Mouse (Mus musculus): Measurements from ENCODE around the gene Hmg20b. TPM values are rescaled to one million over a fixed set of nuclear protein-coding genes. Genes with fewer than 3 reads are reported as not detected.

Hmg20b gene
- polyA plus RNA-seq, 1 experiment from 2014 or later, result 82.8 TPM

GRCm38 (mm10) chr10:81349146-81349545 lies 1.1 kb downstream of the Hmg20b start:
- ATAC-seq (replicated peaks; ENCODE audit: insufficient number of reproducible peaks, insufficient read depth, low FRiP score, low read depth), result 0 out of 2 replicates have a peak, but pooled peaks have one; percentile 14
- peak overlapping the region; percentile 90 for H3K9ac ChIP-seq
- H3K36me3 ChIP-seq, result peaks cover 21% of the 10 kb centered on the region; the same call in 1 of the 2 replicates
- peak overlapping the region; percentile 73 for H3K4me2 ChIP-seq
- WGBS, result 6% methylated on average over 12 of the region's 12 CpGs
- H3K4me1 ChIP-seq (replicated peaks), result peaks cover 51% of the 10 kb centered on the region
- H3K9me3 ChIP-seq (replicated peaks), result no peaks in the 10 kb centered on the region
- H3K4me3 ChIP-seq, result peak overlapping the region; percentile 73
- H3K27me3 ChIP-seq, result no peaks in the 10 kb centered on the region
- H3K27ac ChIP-seq, result peak overlapping the region; percentile 58

- Histone ChIP-seq H3K9me3 (replicated peaks) (no peaks in the 10 kb centered on the region), H3K9ac (peak overlapping the region; percentile 43; the same call in 1 of the 2 replicates), H3K27ac (0 out of 2 replicates have a peak overlapping the region, but pooled peaks have one; percentile 37), H3K4me2 (peak overlapping the region; percentile 51), H3K27me3 (peaks cover 24% of the 10 kb centered on the region), H3K4me1 (replicated peaks) (peaks cover 63% of the 10 kb centered on the region), H3K36me3 (peaks cover 21% of the 10 kb centered on the region; the same call in 1 of the 2 replicates), H3K4me3 (peak overlapping the region; percentile 26; the same call in 1 of the 2 replicates)
- WGBS, result 20% methylated on average over 55 of the region's 55 CpGs
- ATAC-seq (replicated peaks; ENCODE audit: insufficient number of reproducible peaks, insufficient read depth, low FRiP score, low read depth), result no peak
Measured at GRCm38 (mm10) chr10:81346453-81347067, 3.7 kb downstream of the Hmg20b start.

GRCm38 (mm10) chr10:81345162-81345534 lies 5.1 kb downstream of the Hmg20b start:
- H3K4me1 ChIP-seq (replicated peaks), result peaks cover 61% of the 10 kb centered on the region
- no peak for ATAC-seq (replicated peaks; ENCODE audit: insufficient number of reproducible peaks, insufficient read depth, low FRiP score, low read depth)
- peaks cover 30% of the 10 kb centered on the region for H3K27me3 ChIP-seq
- H3K9ac ChIP-seq, result no peak overlapping the region
- H3K9me3 ChIP-seq (replicated peaks), result no peaks in the 10 kb centered on the region
- WGBS, result 78% methylated on average over 4 of the region's 4 CpGs
- H3K27ac ChIP-seq, result no peak overlapping the region
- no peak overlapping the region for H3K4me2 ChIP-seq
- peaks cover 21% of the 10 kb centered on the region; the same call in 1 of the 2 replicates for H3K36me3 ChIP-seq
- no peak overlapping the region for H3K4me3 ChIP-seq

- Histone ChIP-seq H3K27me3 (peaks cover 30% of the 10 kb centered on the region), H3K9ac (no peak overlapping the region), H3K27ac (no peak overlapping the region), H3K4me1 (replicated peaks) (peaks cover 59% of the 10 kb centered on the region), H3K4me2 (no peak overlapping the region), H3K9me3 (replicated peaks) (no peaks in the 10 kb centered on the region), H3K36me3 (peaks cover 21% of the 10 kb centered on the region; the same call in 1 of the 2 replicates), H3K4me3 (no peak overlapping the region)
- 28% methylated on average over 8 of the region's 8 CpGs for WGBS
- no peak for ATAC-seq (replicated peaks; ENCODE audit: insufficient number of reproducible peaks, insufficient read depth, low FRiP score, low read depth)
Measured at GRCm38 (mm10) chr10:81344421-81345161, 5.7 kb downstream of the Hmg20b start.

- no peaks in the 10 kb centered on the region for H3K9me3 ChIP-seq (replicated peaks)
- H3K36me3 ChIP-seq, result peaks cover 19% of the 10 kb centered on the region; the same call in 1 of the 2 replicates
- 4% methylated on average over 55 of the region's 67 CpGs for WGBS
- peaks cover 42% of the 10 kb centered on the region for H3K4me1 ChIP-seq (replicated peaks)
- ATAC-seq (replicated peaks; ENCODE audit: insufficient number of reproducible peaks, insufficient read depth, low FRiP score, low read depth), result no peak
- no peak within 1 kb of the TSS for H3K27ac ChIP-seq
- peak within 1 kb of the TSS; percentile 95 for H3K4me2 ChIP-seq
- peak within 1 kb of the TSS; percentile 60 for H3K4me3 ChIP-seq
- H3K9ac ChIP-seq, result peak within 1 kb of the TSS; percentile 61
- H3K27me3 ChIP-seq, result peaks cover 35% of the 10 kb centered on the region
Measured at GRCm38 (mm10) chr10:81342686-81343505, 7.4 kb downstream of the Hmg20b start, which contains the start of gene Gipc3. TSS of gene Gipc3 (minus strand) at chr10:81343266.

- H3K27me3 ChIP-seq, result peaks cover 43% of the 10 kb centered on the region
- H3K4me3 ChIP-seq, result no peak overlapping the region
- 33% methylated on average over 16 of the region's 16 CpGs for WGBS
- H3K27ac ChIP-seq, result no peak overlapping the region
- H3K36me3 ChIP-seq, result peaks cover 10% of the 10 kb centered on the region; the same call in 1 of the 2 replicates
- ATAC-seq (replicated peaks; ENCODE audit: insufficient number of reproducible peaks, insufficient read depth, low FRiP score, low read depth), result no peak
- H3K9me3 ChIP-seq (replicated peaks), result no peaks in the 10 kb centered on the region
- no peak overlapping the region for H3K4me2 ChIP-seq
- H3K4me1 ChIP-seq (replicated peaks), result peaks cover 27% of the 10 kb centered on the region
- H3K9ac ChIP-seq, result no peak overlapping the region
Measured at GRCm38 (mm10) chr10:81341333-81341949, 8.8 kb downstream of the Hmg20b start.

- Histone ChIP-seq H3K27me3 (peaks cover 43% of the 10 kb centered on the region), H3K4me2 (no peak overlapping the region), H3K36me3 (peaks cover 3% of the 10 kb centered on the region; the same call in 1 of the 2 replicates), H3K9ac (no peak overlapping the region), H3K4me1 (replicated peaks) (peaks cover 32% of the 10 kb centered on the region), H3K4me3 (no peak overlapping the region), H3K9me3 (replicated peaks) (no peaks in the 10 kb centered on the region), H3K27ac (no peak overlapping the region)
- WGBS, result 45% methylated on average over 17 of the region's 17 CpGs
- no peak for ATAC-seq (replicated peaks; ENCODE audit: insufficient number of reproducible peaks, insufficient read depth, low FRiP score, low read depth)
Measured at GRCm38 (mm10) chr10:81340551-81341332, 9.5 kb downstream of the Hmg20b start.

- Histone ChIP-seq H3K4me2 (no peak overlapping the region), H3K36me3 (no peaks in the 10 kb centered on the region), H3K4me1 (replicated peaks) (peaks cover 33% of the 10 kb centered on the region), H3K9me3 (replicated peaks) (no peaks in the 10 kb centered on the region), H3K27me3 (peaks cover 19% of the 10 kb centered on the region), H3K27ac (peak overlapping the region; percentile 76), H3K4me3 (no peak overlapping the region), H3K9ac (no peak overlapping the region)
- 94% methylated on average over 4 of the region's 4 CpGs for WGBS
- ATAC-seq (replicated peaks; ENCODE audit: insufficient number of reproducible peaks, insufficient read depth, low FRiP score, low read depth), result no peak
Measured at GRCm38 (mm10) chr10:81336558-81336957, 13.7 kb downstream of the Hmg20b start.

GRCm38 (mm10) chr10:81335393-81336340 lies 14.6 kb downstream of the Hmg20b start:
- no peaks in the 10 kb centered on the region for H3K36me3 ChIP-seq
- H3K4me3 ChIP-seq, result no peak overlapping the region
- peak; percentile 11; the same call in 1 of the 2 replicates for ATAC-seq (replicated peaks; ENCODE audit: insufficient number of reproducible peaks, insufficient read depth, low FRiP score, low read depth)
- peak overlapping the region; percentile 30; the same call in 1 of the 2 replicates for H3K4me2 ChIP-seq
- 42% methylated on average over 19 of the region's 19 CpGs for WGBS
- 0 out of 2 replicates have a peak overlapping the region, but pooled peaks have one; percentile 25 for H3K9ac ChIP-seq
- peaks cover 33% of the 10 kb centered on the region for H3K4me1 ChIP-seq (replicated peaks)
- H3K27me3 ChIP-seq, result peaks cover 13% of the 10 kb centered on the region
- H3K9me3 ChIP-seq (replicated peaks), result no peaks in the 10 kb centered on the region
- H3K27ac ChIP-seq, result peak overlapping the region; percentile 76

Data from heart, embryonic 15.5 days (tissue).